Mouse (Mus musculus): ENCODE data around the gene Yipf4.
A peak's percentile ranks its signal among the peaks of the same experiment; 100 is the strongest.

Yipf4 gene

GRCm38 (mm10) chr17:74526806-74527653 is 37.7 kb downstream of the Yipf4 start:
- DNase-seq: no peak

- DNase-seq: peak; percentile 100
Observed at GRCm38 (mm10) chr17:74527729-74528607, 38.7 kb downstream of the Yipf4 start, which contains the start of gene Birc6. Birc6 (plus strand) TSS chr17:74528295.

GRCm38 (mm10) chr17:74528648-74529532 is 39.6 kb downstream of the Yipf4 start:
- peak; percentile 59 for DNase-seq

GRCm38 (mm10) chr17:74529533-74529824 is 40.2 kb downstream of the Yipf4 start:
- no peak for DNase-seq

GRCm38 (mm10) chr17:74534971-74535370 is 45.7 kb downstream of the Yipf4 start:
- no peak for DNase-seq

- no peak for DNase-seq
Observed at GRCm38 (mm10) chr17:74537526-74537925, 48.2 kb downstream of the Yipf4 start.

GRCm38 (mm10) chr17:74543615-74544014 is 54.3 kb downstream of the Yipf4 start:
- DNase-seq: no peak

Measured in lung, postnatal 14 days (tissue).